8 mouse cellular contexts compared by ENCODE assay signal in genomic region chr6:113046041-113046975, GRCm38 (mm10). TPM values are rescaled to one million over a fixed set of nuclear protein-coding genes. Genes with fewer than 3 reads are reported as not detected.
DNase-seq lines count a peak whose midpoint lies in the region; ATAC-seq and TF ChIP-seq lines count a peak whose summit lies in the region.

Gene Thumpd3 (plus strand): TSS chr6:113046225.

- peak within 1 kb of the TSS; percentile 79 for H3K4me3 ChIP-seq in gastrocnemius, adult 2 months
- H3K4me3 ChIP-seq in hindbrain, postnatal 0 days (ENCODE audit: low read length) = peak within 1 kb of the TSS; percentile 78
- peak within 1 kb of the TSS; percentile 76 for H3K4me3 ChIP-seq in left cerebral cortex, adult 2 months

- H3K27ac ChIP-seq in gastrocnemius, adult 2 months = peak within 1 kb of the TSS; percentile 93
- H3K27ac ChIP-seq in hindbrain, postnatal 0 days = peak within 1 kb of the TSS; percentile 90
- H3K27ac ChIP-seq in left cerebral cortex, adult 2 months = peak within 1 kb of the TSS; percentile 83

- peaks cover 11% of the 10 kb centered on the region for H3K4me1 ChIP-seq in hindbrain, postnatal 0 days (ENCODE audit: insufficient read depth, low read length)

- no peaks in the 10 kb centered on the region for H3K9me3 ChIP-seq in hindbrain, postnatal 0 days (ENCODE audit: low read length)

- H3K27me3 ChIP-seq in hindbrain, postnatal 0 days (ENCODE audit: insufficient read depth, low read length) = no peaks in the 10 kb centered on the region

- peak within 1 kb of the TSS; percentile 80 for H3K9ac ChIP-seq in hindbrain, postnatal 0 days (replicated peaks; ENCODE audit: low read length)

- DNase-seq in WW6 (ENCODE audit: low read depth, low spot score) = peak; percentile 97
- DNase-seq in cerebellum, postnatal 4 days (ENCODE audit: low spot score in 2 of 2) = peak; percentile 95 to 99
- DNase-seq in gastrocnemius, adult 2 months = peak; percentile 98
- peak; percentile 99 for DNase-seq in hindbrain, postnatal 0 days (ENCODE audit: low spot score)
- peak; percentile 96 to 97 for DNase-seq in left cerebral cortex, adult 2 months (ENCODE audit: extremely low spot score in 1 of 2, low spot score in 2 of 2)
- peak; percentile 96 to 97 for DNase-seq in right cerebral cortex, adult 2 months (ENCODE audit: low spot score in 2 of 2)
- peak; percentile 97 for DNase-seq in urinary bladder, postnatal 14 days (ENCODE audit: low spot score)

- peak within 1 kb of the TSS; percentile 92 for H3K4me2 ChIP-seq in hindbrain, postnatal 0 days (ENCODE audit: low read depth, low read length)

- intact Hi-C loops in gastrocnemius, adult 2 months (cut with DNase I) = loop anchor here (2.0 kb wide), 2 partner anchors 30 to 190 kb away; partner anchors contain the start of genes Mtmr14 and Setd5
- intact Hi-C loops in left cerebral cortex, adult 2 months (cut with DNase I) = loop anchor here (1.0 to 10.0 kb wide), 5 partner anchors 30 to 398 kb away; partner anchors contain the start of genes Arpc4, Brpf1, Jagn1 and Mtmr14

- peaks cover 5% of the 10 kb centered on the region for H3K36me3 ChIP-seq in hindbrain, postnatal 0 days (ENCODE audit: insufficient read depth, low read length)

- peak; percentile 17; the same call in 1 of the 2 replicates for TF ChIP-seq CTCF in gastrocnemius, adult 2 months (IDR thresholded peaks at IDR 0.05)
- TF ChIP-seq CTCF in hindbrain, postnatal 0 days (IDR thresholded peaks at IDR 0.05; ENCODE audit: low read depth) = peak; percentile 33; the same call in 1 of the 2 replicates
- no peak for TF ChIP-seq CTCF in left cerebral cortex, adult 2 months (IDR thresholded peaks at IDR 0.05)

- WGBS in hindbrain, postnatal 0 days = under 1% methylated on average over 59 of the region's 59 CpGs

- peak; percentile 99 for ATAC-seq in hindbrain, postnatal 0 days
- ATAC-seq in megakaryocyte, adult 5-6 weeks (ENCODE audit: poor library complexity, severe bottlenecking) = peak; percentile 96

RNA-seq across cellular contexts. Expression of gene Thumpd3, which starts in this region (rescaled TPM):
- 10 to 100 TPM; 13.7 to 14.5 TPM for total RNA-seq in gastrocnemius, adult 2 months (2021)
- total RNA-seq in hindbrain, postnatal 0 days (2014; rRNA removed) = 29.3 and 42.2 TPM in 2 replicates
- 45.3 and 45.5 TPM in 2 replicates for polyA plus RNA-seq in hindbrain, postnatal 0 days (2015; fragmentation: Nextera tagmentation; extraction: Ambion mirVana)
- total RNA-seq in left cerebral cortex, adult 2 months (2021) = 10 to 100 TPM; 28.2 to 28.9 TPM
- total RNA-seq in megakaryocyte, adult 5-6 weeks (2015) = 50.0 and 50.4 TPM in 2 replicates
- total RNA-seq in megakaryocyte, adult 5-6 weeks (2017) = 40.8 and 48.5 TPM in 2 replicates

Comparison
In these comparisons a context has a peak if more than half of its experiments do, and no peak if none do; other contexts are left out.
1. Peak in every context shown above with its lines: DNase-seq, ATAC-seq, H3K4me3 ChIP-seq and H3K27ac ChIP-seq.